Mouse (Mus musculus) heart, postnatal 0 days (tissue): ENCODE data around the gene Tulp1. TPM values are rescaled to one million over a fixed set of nuclear protein-coding genes. Genes with fewer than 3 reads are reported as not detected.

Experiments used
- ATAC-seq: fragments of 200-750 bp; cut with Nextera tagmentation; 2 replicates; pipeline ENCODE4 v1.8.0; 2017; ENCODE audit warnings: low read depth, moderate number of reproducible peaks, moderate library complexity; ENCODE audit not compliant: insufficient read depth
- DNase-seq: peaks from one replicate; pipeline ENCODE4 v3.0.0-alpha.2; 2016; ENCODE audit warnings: low spot score
- H3K27ac ChIP-seq: fragments of 300-500 bp; sonication (generic); 2 replicates; pipeline ENCODE4 v1.5.1; 2014; ENCODE audit warnings: low read depth, mild to moderate bottlenecking
- H3K27me3 ChIP-seq: fragments of 300-500 bp; sonication (generic); 2 replicates; pipeline ENCODE4 v1.6.1; 2014; ENCODE audit warnings: low read length, mixed read lengths; ENCODE audit not compliant: control insufficient read depth, insufficient read depth
- H3K36me3 ChIP-seq: fragments of 300-500 bp; sonication (generic); replicated peaks from 2 replicates; pipeline ENCODE4 v1.6.1; 2014; ENCODE audit warnings: low read length, mixed read lengths; ENCODE audit not compliant: control insufficient read depth, insufficient read depth
- H3K4me1 ChIP-seq: fragments of 300-500 bp; sonication (generic); 2 replicates; pipeline ENCODE4 v1.6.1; 2014; ENCODE audit warnings: antibody characterized with exemption; ENCODE audit not compliant: control insufficient read depth, insufficient read depth
- H3K4me2 ChIP-seq: fragments of 300-500 bp; sonication (generic); 2 replicates; pipeline ENCODE4 v1.6.1; 2014; ENCODE audit warnings: low read depth, mild to moderate bottlenecking, low read length, moderate library complexity
- H3K4me3 ChIP-seq: fragments of 300-500 bp; sonication (generic); 2 replicates; pipeline ENCODE4 v1.5.1; 2014; ENCODE audit warnings: low read depth, low read length
- H3K9ac ChIP-seq: fragments of 300-500 bp; sonication (generic); replicated peaks from 2 replicates; pipeline ENCODE4 v1.6.1; 2014; ENCODE audit warnings: low read depth, low read length, mixed read lengths
- H3K9me3 ChIP-seq: fragments of 300-500 bp; sonication (generic); replicated peaks from 2 replicates; pipeline ENCODE4 v1.6.1; 2016; ENCODE audit warnings: low read length; ENCODE audit not compliant: control insufficient read depth
- CTCF ChIP-seq: IDR thresholded peaks from 2 replicates; pipeline ENCODE4 v1.5.1; 2016; ENCODE audit warnings: antibody characterized with exemption, control low read depth, low read depth
- EP300 ChIP-seq: IDR thresholded peaks from 2 replicates; pipeline ENCODE4 v1.6.1; 2016; ENCODE audit warnings: antibody characterized with exemption, low read depth
- WGBS: fragments of 180-500 bp; shearing (Covaris S2); extraction: QIAGEN DNeasy Blood & Tissue Kit; methylation state at CpG from one replicate; pipeline ENCODE4 v1.1.7; 2014; 5-methylcytosine and 5-hydroxymethylcytosine counted together
- polyA plus RNA-seq: library from polyadenylated mRNA; unstranded; fragments of >200 nt; fragmentation: Nextera tagmentation; extraction: Ambion mirVana; gene quantifications from 2 replicates; pipeline ENCODE4 v1.2.1, GENCODE M21; 2015
- total RNA-seq: library from RNA; depleted of rRNA; stranded (reverse); fragments of >200 nt; gene quantifications from 2 replicates; pipeline ENCODE4 v1.2.3, GENCODE M21; 2014; ENCODE audit warnings: low replicate concordance; rRNA removed

Gene Tulp1
- total and polyA plus RNA-seq, 2 experiments from 2014 or later: 0.61 to 1.3 TPM

- peaks cover under 1% of the 10 kb centered on the region; the same call in 1 of the 2 replicates for H3K36me3 ChIP-seq
- no peak overlapping the region for H3K27ac ChIP-seq
- no peaks in the 10 kb centered on the region for H3K9me3 ChIP-seq
- no peak for TF ChIP-seq CTCF
- no peak for TF ChIP-seq EP300
- H3K4me2 ChIP-seq: no peak overlapping the region
- H3K9ac ChIP-seq: no peak overlapping the region
- H3K4me3 ChIP-seq: no peak overlapping the region
- ATAC-seq (no peak), DNase-seq (no peak)
- no peaks in the 10 kb centered on the region for H3K27me3 ChIP-seq
- 69% methylated on average over 5 of the region's 5 CpGs for WGBS
- peaks cover 10% of the 10 kb centered on the region; the same call in 1 of the 2 replicates for H3K4me1 ChIP-seq
Observed at GRCm38 (mm10) chr17:28311366-28312132, 53.5 kb downstream of the Tulp1 start.

- no peak overlapping the region for H3K4me3 ChIP-seq
- H3K4me2 ChIP-seq: no peak overlapping the region
- H3K27ac ChIP-seq: no peak overlapping the region
- H3K9ac ChIP-seq: no peak overlapping the region
- TF ChIP-seq EP300: no peak
- TF ChIP-seq CTCF: no peak
- no peak for DNase-seq
- no peaks in the 10 kb centered on the region for H3K27me3 ChIP-seq
- ATAC-seq: no peak
- no peaks in the 10 kb centered on the region for H3K36me3 ChIP-seq
- H3K9me3 ChIP-seq: no peaks in the 10 kb centered on the region
- peaks cover 10% of the 10 kb centered on the region; the same call in 1 of the 2 replicates for H3K4me1 ChIP-seq
- 73% methylated on average over 3 of the region's 3 CpGs for WGBS
Observed at GRCm38 (mm10) chr17:28310831-28311230, 54.2 kb downstream of the Tulp1 start.

- 9% methylated on average over 18 of the region's 18 CpGs for WGBS
- DNase-seq (peak; percentile 86), ATAC-seq (0 out of 2 replicates have a peak, but pooled peaks have one; percentile 5)
- Histone ChIP-seq H3K27ac (no peak overlapping the region), H3K27me3 (no peaks in the 10 kb centered on the region), H3K9me3 (no peaks in the 10 kb centered on the region), H3K4me1 (peaks cover 4% of the 10 kb centered on the region; the same call in 1 of the 2 replicates), H3K4me3 (peak overlapping the region; percentile 0; the same call in 1 of the 2 replicates), H3K9ac (0 out of 2 replicates have a peak overlapping the region, but pooled peaks have one; percentile 2), H3K4me2 (peak overlapping the region; percentile 33), H3K36me3 (no peaks in the 10 kb centered on the region)
- TF ChIP-seq CTCF (peak; percentile 93), EP300 (no peak)
Observed at GRCm38 (mm10) chr17:28308297-28309195, 56.5 kb downstream of the Tulp1 start.

GRCm38 (mm10) chr17:28305172-28305571 is 59.9 kb downstream of the Tulp1 start:
- Histone ChIP-seq H3K4me2 (no peak overlapping the region), H3K4me3 (no peak overlapping the region), H3K36me3 (peaks cover 6% of the 10 kb centered on the region), H3K9me3 (no peaks in the 10 kb centered on the region), H3K27me3 (no peaks in the 10 kb centered on the region), H3K27ac (no peak overlapping the region), H3K4me1 (peaks cover 4% of the 10 kb centered on the region; the same call in 1 of the 2 replicates), H3K9ac (no peak overlapping the region)
- ATAC-seq (no peak), DNase-seq (no peak)
- 49% methylated on average over 10 of the region's 10 CpGs for WGBS
- no peak for TF ChIP-seq CTCF
- no peak for TF ChIP-seq EP300

Other genes starting within 250 kb of the Tulp1 start
- 1.2 and 3.0 TPM in 2 replicates for gene Scube3, start 223.1 kb downstream of the Tulp1 start, total RNA-seq
- gene Scube3, start 223.1 kb downstream of the Tulp1 start, polyA plus RNA-seq: 0.14 and 0.21 TPM in 2 replicates
- gene Zfp523, start 188.1 kb downstream of the Tulp1 start, total RNA-seq: 24.1 and 33.0 TPM in 2 replicates
- 14.9 and 15.4 TPM in 2 replicates for gene Zfp523, start 188.1 kb downstream of the Tulp1 start, polyA plus RNA-seq
- 3.5 and 5.8 TPM in 2 replicates for gene Def6, start 157.4 kb downstream of the Tulp1 start, total RNA-seq
- 2.5 and 2.8 TPM in 2 replicates for gene Def6, start 157.4 kb downstream of the Tulp1 start, polyA plus RNA-seq
- gene Ppard, start 132.5 kb downstream of the Tulp1 start, total RNA-seq: 6.6 and 23.1 TPM in 2 replicates
- gene Ppard, start 132.5 kb downstream of the Tulp1 start, polyA plus RNA-seq: 0.99 and 1.4 TPM in 2 replicates
- gene Fance, start 51.7 kb downstream of the Tulp1 start, total RNA-seq: 14.1 and 21.7 TPM in 2 replicates
- gene Fance, start 51.7 kb downstream of the Tulp1 start, polyA plus RNA-seq: 13.8 and 14.1 TPM in 2 replicates
- 817 and 939 TPM in 2 replicates for gene Rpl10a, start 36.8 kb downstream of the Tulp1 start, total RNA-seq
- 255 and 273 TPM in 2 replicates for gene Rpl10a, start 36.8 kb downstream of the Tulp1 start, polyA plus RNA-seq
- gene Tead3, start 14.4 kb downstream of the Tulp1 start, total RNA-seq: 13.1 and 19.7 TPM in 2 replicates
- 3.2 and 3.3 TPM in 2 replicates for gene Tead3, start 14.4 kb downstream of the Tulp1 start, polyA plus RNA-seq
- gene Fkbp5, start 152.3 kb upstream of the Tulp1 start, total RNA-seq: 19.4 and 37.3 TPM in 2 replicates
- 7.6 and 8.3 TPM in 2 replicates for gene Fkbp5, start 152.3 kb upstream of the Tulp1 start, polyA plus RNA-seq
- not detected in 2 replicates for gene Armc12, start 165.6 kb upstream of the Tulp1 start, total RNA-seq
- not detected in 2 replicates for gene Armc12, start 165.6 kb upstream of the Tulp1 start, polyA plus RNA-seq
- not detected in 2 replicates for gene Clpsl2, start 184.2 kb upstream of the Tulp1 start, total RNA-seq
- not detected in 2 replicates for gene Clpsl2, start 184.2 kb upstream of the Tulp1 start, polyA plus RNA-seq
- not detected in 2 replicates for gene Clps, start 195.5 kb upstream of the Tulp1 start, total RNA-seq
- not detected in 2 replicates for gene Clps, start 195.5 kb upstream of the Tulp1 start, polyA plus RNA-seq
- not detected in 2 replicates for gene Lhfpl5, start 210.4 kb upstream of the Tulp1 start, total RNA-seq
- 0.07 and 0.10 TPM in 2 replicates for gene Lhfpl5, start 210.4 kb upstream of the Tulp1 start, polyA plus RNA-seq